In genomic region chr7:140953133-140953532, GRCm38 (mm10) we compare ENCODE assay signal across 12 mouse cellular contexts. TPM values are rescaled to one million over a fixed set of nuclear protein-coding genes. Genes with fewer than 3 reads are reported as not detected.
DNase-seq lines count a peak whose midpoint lies in the region; ATAC-seq and TF ChIP-seq lines count a peak whose summit lies in the region.
"Had no signal": no experiment of that assay in that cellular context is flagged by ENCODE, and none has a peak within 500 bp of the region (broad histone marks: within the 10 kb centered on the region; RNA-seq: fewer than 3 reads in every experiment).

No protein-coding gene starts in this region.

- H3K9me3 ChIP-seq in heart, embryonic 14.5 days (ENCODE audit: control insufficient read depth, low read length), result no peaks in the 10 kb centered on the region
- no peaks in the 10 kb centered on the region for H3K9me3 ChIP-seq in lung, postnatal 0 days (ENCODE audit: low read length)
- no peaks in the 10 kb centered on the region for H3K9me3 ChIP-seq in intestine, embryonic 15.5 days
- no peaks in the 10 kb centered on the region for H3K9me3 ChIP-seq in stomach, embryonic 16.5 days (replicated peaks; ENCODE audit: control insufficient read depth, low read length)
- H3K9me3 ChIP-seq: neural tube, embryonic 13.5 days had no signal

- 71% methylated on average over 11 of the region's 11 CpGs for WGBS in heart, embryonic 14.5 days
- WGBS in lung, postnatal 0 days, result 63% methylated on average over 11 of the region's 11 CpGs
- WGBS in intestine, embryonic 15.5 days, result 74% methylated on average over 11 of the region's 11 CpGs
- 67% methylated on average over 11 of the region's 11 CpGs for WGBS in stomach, embryonic 16.5 days

- no peak for DNase-seq in heart, adult 9 months (ENCODE audit: low spot score in 2 of 2)
- no peak for DNase-seq in lung, postnatal 0 days (ENCODE audit: low spot score)
- DNase-seq in lung, postnatal 36 days, result no peak
- no peak for DNase-seq in spleen, adult 18-20 months
- DNase-seq in urinary bladder, postnatal 10 days (ENCODE audit: low spot score), result no peak
- DNase-seq: thymus, adult 18-20 months had no signal

- no peak for ATAC-seq in heart, embryonic 14.5 days (ENCODE audit: insufficient number of reproducible peaks, insufficient read depth, low FRiP score, low read depth)
- ATAC-seq in lung, postnatal 0 days, result no peak
- ATAC-seq in intestine, embryonic 15.5 days, result no peak
- ATAC-seq in stomach, embryonic 16.5 days (ENCODE audit: insufficient read depth, low FRiP score), result no peak

- no peak overlapping the region for H3K4me3 ChIP-seq in heart, embryonic 14.5 days (ENCODE audit: control insufficient read depth in 1 of 2, insufficient read depth in 1 of 2, low read depth in 1 of 2, low read length in 2 of 2)
- H3K4me3 ChIP-seq in lung, postnatal 0 days (ENCODE audit: low read depth, low read length), result peak overlapping the region; percentile 62; the same call in 1 of the 2 replicates
- no peak overlapping the region for H3K4me3 ChIP-seq in intestine, embryonic 15.5 days (replicated peaks)
- peak overlapping the region; percentile 72; the same call in 1 of the 2 replicates for H3K4me3 ChIP-seq in stomach, embryonic 16.5 days (replicated peaks; ENCODE audit: low read length)
- H3K4me3 ChIP-seq: neural tube, embryonic 13.5 days had no signal

- H3K36me3 ChIP-seq in heart, embryonic 14.5 days (ENCODE audit: control insufficient read depth, insufficient read depth, low read length), result peaks cover 26% of the 10 kb centered on the region
- H3K36me3 ChIP-seq in lung, postnatal 0 days (ENCODE audit: insufficient read depth, low read length), result 0 out of 2 replicates have a peak, but pooled peaks cover 10% of the 10 kb centered on the region
- 0 out of 2 replicates have a peak, but pooled peaks cover 10% of the 10 kb centered on the region for H3K36me3 ChIP-seq in intestine, embryonic 15.5 days
- peaks cover 7% of the 10 kb centered on the region; the same call in 1 of the 2 replicates for H3K36me3 ChIP-seq in stomach, embryonic 16.5 days (ENCODE audit: control insufficient read depth, insufficient read depth, low read length)
- H3K36me3 ChIP-seq: neural tube, embryonic 13.5 days had no signal

- no peak overlapping the region for H3K27ac ChIP-seq in heart, embryonic 14.5 days (replicated peaks in 1 of 2; ENCODE audit: control insufficient read depth in 1 of 2, insufficient read depth in 1 of 2, low read depth in 2 of 2, low read length in 2 of 2)
- H3K27ac ChIP-seq in lung, postnatal 0 days (ENCODE audit: low read length), result 0 out of 2 replicates have a peak overlapping the region, but pooled peaks have one; percentile 43
- 0 out of 2 replicates have a peak overlapping the region, but pooled peaks have one; percentile 14 for H3K27ac ChIP-seq in intestine, embryonic 15.5 days
- 0 out of 2 replicates have a peak overlapping the region, but pooled peaks have one; percentile 11 for H3K27ac ChIP-seq in stomach, embryonic 16.5 days (ENCODE audit: low read length)
- H3K27ac ChIP-seq: neural tube, embryonic 13.5 days had no signal

- peak overlapping the region; percentile 30 for H3K9ac ChIP-seq in heart, embryonic 14.5 days (ENCODE audit: low read length)
- H3K9ac ChIP-seq in lung, postnatal 0 days (replicated peaks; ENCODE audit: low read depth), result no peak overlapping the region
- no peak overlapping the region for H3K9ac ChIP-seq in intestine, embryonic 15.5 days
- H3K9ac ChIP-seq in stomach, embryonic 16.5 days (ENCODE audit: low read length), result peak overlapping the region; percentile 84
- H3K9ac ChIP-seq: neural tube, embryonic 13.5 days had no signal

- H3K27me3 ChIP-seq in heart, embryonic 14.5 days (ENCODE audit: control insufficient read depth, insufficient read depth, low read length), result no peaks in the 10 kb centered on the region
- no peaks in the 10 kb centered on the region for H3K27me3 ChIP-seq in lung, postnatal 0 days (replicated peaks; ENCODE audit: insufficient read depth, low read length)
- no peaks in the 10 kb centered on the region for H3K27me3 ChIP-seq in intestine, embryonic 15.5 days (replicated peaks)
- H3K27me3 ChIP-seq in stomach, embryonic 16.5 days (ENCODE audit: control insufficient read depth, insufficient read depth, low read length), result no peaks in the 10 kb centered on the region
- H3K27me3 ChIP-seq: CH12.LX; neural tube, embryonic 13.5 days had no signal

- H3K4me2 ChIP-seq in heart, embryonic 14.5 days (ENCODE audit: low read length), result peak overlapping the region; percentile 82
- H3K4me2 ChIP-seq in lung, postnatal 0 days (replicated peaks; ENCODE audit: low read depth, low read length), result peak overlapping the region; percentile 66
- peak overlapping the region; percentile 84 for H3K4me2 ChIP-seq in intestine, embryonic 15.5 days (replicated peaks)
- peak overlapping the region; percentile 92 for H3K4me2 ChIP-seq in stomach, embryonic 16.5 days (ENCODE audit: low read depth, low read length)
- H3K4me2 ChIP-seq: midbrain, embryonic 11.5 days had no signal

- H3K4me1 ChIP-seq in heart, embryonic 14.5 days (ENCODE audit: control insufficient read depth in 2 of 2, insufficient read depth in 2 of 2, low read length in 2 of 2), result peaks cover 22 to 31% of the 10 kb centered on the region in 2 experiments
- H3K4me1 ChIP-seq in lung, postnatal 0 days (ENCODE audit: insufficient read depth, low read depth, low read length), result peaks cover 14% of the 10 kb centered on the region; the same call in 1 of the 2 replicates
- peaks cover 51% of the 10 kb centered on the region for H3K4me1 ChIP-seq in intestine, embryonic 15.5 days (replicated peaks)
- peaks cover 54% of the 10 kb centered on the region for H3K4me1 ChIP-seq in stomach, embryonic 16.5 days (ENCODE audit: control insufficient read depth, insufficient read depth, low read length)

- no peak for TF ChIP-seq EP300 in lung, postnatal 0 days (IDR thresholded peaks at IDR 0.05)

- no peak for TF ChIP-seq CTCF in lung, postnatal 0 days (IDR thresholded peaks at IDR 0.05)

RNA-seq across cellular contexts. Expression of gene Gm45717, which starts 2.6 kb away (rescaled TPM):
- not detected in 2 replicates for polyA plus RNA-seq in heart, embryonic 14.5 days (2014; fragmentation: Nextera tagmentation; extraction: Ambion mirVana)
- polyA plus RNA-seq in lung, postnatal 0 days (2015; fragmentation: Nextera tagmentation; extraction: Ambion mirVana), result 0.31 TPM in 1 of 2 replicates, not detected in the other
- 0.69 TPM in 1 of 2 replicates, not detected in the other for polyA plus RNA-seq in intestine, embryonic 15.5 days (2015; fragmentation: Nextera tagmentation; extraction: Ambion mirVana)
- not detected in 2 replicates for polyA plus RNA-seq in stomach, embryonic 16.5 days (2015; fragmentation: Nextera tagmentation; extraction: Ambion mirVana)
- polyA plus RNA-seq: midbrain, embryonic 11.5 days; neural tube, embryonic 13.5 days had no signal

RNA-seq across cellular contexts. Expression of gene Ifitm2, which starts 2.7 kb away (rescaled TPM):
- 615 and 692 TPM in 2 replicates for polyA plus RNA-seq in heart, embryonic 14.5 days (2014; fragmentation: Nextera tagmentation; extraction: Ambion mirVana)
- polyA plus RNA-seq in lung, postnatal 0 days (2015; fragmentation: Nextera tagmentation; extraction: Ambion mirVana), result 1,373 and 1,710 TPM in 2 replicates
- polyA plus RNA-seq in intestine, embryonic 15.5 days (2015; fragmentation: Nextera tagmentation; extraction: Ambion mirVana), result 1,251 and 1,347 TPM in 2 replicates
- 1,006 and 1,276 TPM in 2 replicates for polyA plus RNA-seq in stomach, embryonic 16.5 days (2015; fragmentation: Nextera tagmentation; extraction: Ambion mirVana)

RNA-seq across cellular contexts. Expression of gene Ifitm5, which starts 3.0 kb away (rescaled TPM):
- polyA plus RNA-seq in heart, embryonic 14.5 days (2014; fragmentation: Nextera tagmentation; extraction: Ambion mirVana), result 0.65 and 0.82 TPM in 2 replicates
- polyA plus RNA-seq in lung, postnatal 0 days (2015; fragmentation: Nextera tagmentation; extraction: Ambion mirVana), result 1.6 and 1.8 TPM in 2 replicates
- 2.4 and 3.4 TPM in 2 replicates for polyA plus RNA-seq in intestine, embryonic 15.5 days (2015; fragmentation: Nextera tagmentation; extraction: Ambion mirVana)
- 3.8 and 4.4 TPM in 2 replicates for polyA plus RNA-seq in stomach, embryonic 16.5 days (2015; fragmentation: Nextera tagmentation; extraction: Ambion mirVana)

RNA-seq across cellular contexts. Expression of gene Pgghg, which starts 11.9 kb away (rescaled TPM):
- 11.4 and 13.0 TPM in 2 replicates for polyA plus RNA-seq in heart, embryonic 14.5 days (2014; fragmentation: Nextera tagmentation; extraction: Ambion mirVana)
- 12.7 and 14.4 TPM in 2 replicates for polyA plus RNA-seq in lung, postnatal 0 days (2015; fragmentation: Nextera tagmentation; extraction: Ambion mirVana)
- polyA plus RNA-seq in intestine, embryonic 15.5 days (2015; fragmentation: Nextera tagmentation; extraction: Ambion mirVana), result 21.6 and 21.9 TPM in 2 replicates
- 25.6 and 27.3 TPM in 2 replicates for polyA plus RNA-seq in stomach, embryonic 16.5 days (2015; fragmentation: Nextera tagmentation; extraction: Ambion mirVana)

RNA-seq across cellular contexts. Expression of gene Ifitm1, which starts 13.9 kb away (rescaled TPM):
- polyA plus RNA-seq in heart, embryonic 14.5 days (2014; fragmentation: Nextera tagmentation; extraction: Ambion mirVana), result 7.4 and 8.3 TPM in 2 replicates
- 402 and 510 TPM in 2 replicates for polyA plus RNA-seq in lung, postnatal 0 days (2015; fragmentation: Nextera tagmentation; extraction: Ambion mirVana)
- 145 and 148 TPM in 2 replicates for polyA plus RNA-seq in intestine, embryonic 15.5 days (2015; fragmentation: Nextera tagmentation; extraction: Ambion mirVana)
- polyA plus RNA-seq in stomach, embryonic 16.5 days (2015; fragmentation: Nextera tagmentation; extraction: Ambion mirVana), result 156 and 185 TPM in 2 replicates

Comparison
In these comparisons a context has a peak if more than half of its experiments do, and no peak if none do; other contexts are left out.
1. H3K27ac ChIP-seq: peak in lung, postnatal 0 days (single experiment), intestine, embryonic 15.5 days (single experiment) and stomach, embryonic 16.5 days (single experiment); none in heart, embryonic 14.5 days (0 of 2).
2. H3K4me3 ChIP-seq: peak in lung, postnatal 0 days (single experiment) and stomach, embryonic 16.5 days (single experiment); none in heart, embryonic 14.5 days (0 of 2) and intestine, embryonic 15.5 days (single experiment).
3. H3K9ac ChIP-seq: peak in heart, embryonic 14.5 days (single experiment) and stomach, embryonic 16.5 days (single experiment); none in lung, postnatal 0 days (single experiment) and intestine, embryonic 15.5 days (single experiment).
4. Peak in every context shown above with its lines, with median percentiles within 50 percentile points of each other: H3K4me2 ChIP-seq.